Mouse (Mus musculus): ENCODE results near the gene Lrrk1.

DNA sequence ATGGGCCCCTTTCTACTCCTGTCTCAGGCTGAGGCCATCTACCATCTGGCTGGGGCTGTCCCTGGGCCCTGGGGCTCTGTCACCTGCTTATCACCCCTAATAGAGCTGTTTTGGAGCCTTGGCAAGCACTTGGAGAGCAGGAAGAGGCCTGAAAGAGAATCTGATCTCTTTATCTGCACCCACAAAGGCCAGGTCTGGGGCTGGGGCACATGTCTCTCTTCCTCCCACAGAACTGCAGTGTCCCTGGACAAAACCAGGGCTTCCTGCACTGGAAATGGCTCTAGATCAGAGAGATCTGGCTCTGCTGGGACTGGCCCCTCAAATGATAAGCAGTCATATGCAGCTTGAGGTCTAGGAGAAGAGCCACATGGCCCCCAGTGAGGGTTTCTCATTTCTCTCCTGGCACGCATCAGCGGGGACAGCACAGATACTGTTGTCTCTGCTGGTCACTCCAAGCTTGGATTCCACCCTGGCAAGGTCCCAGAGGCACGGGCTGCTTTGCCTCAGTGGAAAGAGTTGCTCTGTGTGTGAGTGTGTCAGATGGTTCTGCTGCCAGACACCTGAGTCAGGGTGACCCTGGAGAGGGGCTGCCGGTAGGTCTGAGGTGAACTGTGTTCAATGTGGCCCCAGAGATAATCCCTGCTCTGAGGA, 200.4 kb downstream of the Lrrk1 start:
- TF ChIP-seq POLR2A (IDR thresholded peaks at IDR 0.05; ENCODE audit: insufficient read depth, low read depth, low read length) (no peak), CTCF (IDR thresholded peaks at IDR 0.05; ENCODE audit: insufficient read depth, low read depth, low read length) (no peak)
